Mouse (Mus musculus): ENCODE measurements around the gene Mgarp. TPM values are rescaled to one million over a fixed set of nuclear protein-coding genes. Genes with fewer than 3 reads are reported as not detected.

Mgarp gene
- polyA plus RNA-seq, 1 experiment from 2014 or later, result 14.2 TPM

DNA sequence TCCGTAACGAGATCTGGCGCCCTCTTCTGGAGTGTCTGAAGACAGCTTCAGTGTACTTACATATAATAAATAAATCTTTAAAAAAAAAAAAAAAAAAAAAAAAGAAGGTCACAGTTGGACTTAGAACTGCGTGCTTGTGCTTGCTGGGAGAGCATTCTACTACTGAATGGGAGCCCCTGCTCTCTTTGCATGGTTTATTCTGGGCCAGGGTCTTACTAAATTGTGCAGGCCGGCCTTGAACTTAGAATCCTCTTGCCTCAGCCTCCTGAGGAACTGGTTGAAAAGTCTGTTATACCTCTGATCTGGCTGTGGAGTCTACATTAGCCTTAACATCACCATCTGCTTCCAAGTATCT is 15.9 kb downstream of the Mgarp start:
- H3K4me2 ChIP-seq, result no peak overlapping the region
- ATAC-seq (replicated peaks; ENCODE audit: insufficient number of reproducible peaks, low FRiP score, low TSS enrichment), result no peak
- no peaks in the 10 kb centered on the region for H3K36me3 ChIP-seq (ENCODE audit: control insufficient read depth, insufficient read depth, low read length)
- H3K27me3 ChIP-seq (ENCODE audit: control insufficient read depth, insufficient read depth, low read length), result no peaks in the 10 kb centered on the region
- no peaks in the 10 kb centered on the region for H3K9me3 ChIP-seq (replicated peaks; ENCODE audit: control insufficient read depth, low read length)
- WGBS (ENCODE audit: insufficient replicate concordance), result 76% methylated on average over 2 of the region's 5 CpGs
- H3K4me1 ChIP-seq (ENCODE audit: control insufficient read depth, insufficient read depth, low read length), result no peaks in the 10 kb centered on the region
- no peak overlapping the region for H3K9ac ChIP-seq (ENCODE audit: low read depth, low read length)
- no peak overlapping the region for H3K4me3 ChIP-seq (ENCODE audit: low read depth, low read length)
- no peak overlapping the region for H3K27ac ChIP-seq (ENCODE audit: low read depth, low read length)

DNA sequence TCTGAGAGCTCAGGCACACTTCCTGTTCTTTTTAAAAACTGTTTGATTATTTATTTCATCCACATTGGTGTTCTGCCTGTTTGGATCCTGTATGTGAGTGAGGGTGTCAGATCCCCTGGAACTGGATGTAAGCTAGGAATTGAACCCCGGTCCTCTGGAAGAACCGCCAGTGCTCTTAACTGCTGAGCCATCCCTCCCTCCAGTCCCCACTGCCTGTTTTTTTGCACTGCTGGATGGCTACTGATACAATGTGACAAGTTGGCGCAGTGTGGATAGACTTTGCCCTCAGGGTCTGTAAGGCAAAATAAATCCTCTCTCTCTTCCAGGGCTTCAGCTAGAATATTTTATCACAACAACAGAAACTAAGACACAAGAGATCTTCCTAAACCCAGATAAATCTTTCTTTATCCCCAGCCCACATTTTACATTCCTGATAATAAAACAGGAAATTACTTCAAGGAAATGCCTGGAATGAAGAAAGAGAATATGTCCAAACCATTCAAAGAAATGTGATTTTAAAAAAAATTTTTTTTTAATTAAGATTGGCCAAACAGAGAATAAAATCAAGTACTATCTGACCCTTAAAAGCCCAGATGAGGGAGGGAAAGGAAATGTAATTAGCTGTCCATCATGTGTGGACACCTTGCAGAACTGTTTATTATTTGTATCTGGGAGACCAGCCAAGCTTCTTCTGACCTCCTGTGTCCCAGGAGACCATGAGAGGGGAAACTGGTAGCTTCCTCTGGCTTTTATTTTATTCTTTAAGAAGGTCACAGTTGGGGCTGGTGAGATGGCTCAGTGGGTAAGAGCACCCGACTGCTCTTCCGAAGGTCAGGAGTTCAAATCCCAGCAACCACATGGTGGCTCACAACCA is 16.5 kb downstream of the Mgarp start:
- no peaks in the 10 kb centered on the region for H3K9me3 ChIP-seq (replicated peaks; ENCODE audit: control insufficient read depth, low read length)
- H3K27ac ChIP-seq (ENCODE audit: low read depth, low read length), result no peak overlapping the region
- H3K4me1 ChIP-seq (ENCODE audit: control insufficient read depth, insufficient read depth, low read length), result no peaks in the 10 kb centered on the region
- no peak overlapping the region for H3K4me3 ChIP-seq (ENCODE audit: low read depth, low read length)
- H3K4me2 ChIP-seq, result no peak overlapping the region
- H3K9ac ChIP-seq (ENCODE audit: low read depth, low read length), result no peak overlapping the region
- ATAC-seq (replicated peaks; ENCODE audit: insufficient number of reproducible peaks, low FRiP score, low TSS enrichment), result no peak
- 76% methylated on average over 5 of the region's 5 CpGs for WGBS (ENCODE audit: insufficient replicate concordance)
- no peaks in the 10 kb centered on the region for H3K27me3 ChIP-seq (ENCODE audit: control insufficient read depth, insufficient read depth, low read length)
- no peaks in the 10 kb centered on the region for H3K36me3 ChIP-seq (ENCODE audit: control insufficient read depth, insufficient read depth, low read length)

DNA sequence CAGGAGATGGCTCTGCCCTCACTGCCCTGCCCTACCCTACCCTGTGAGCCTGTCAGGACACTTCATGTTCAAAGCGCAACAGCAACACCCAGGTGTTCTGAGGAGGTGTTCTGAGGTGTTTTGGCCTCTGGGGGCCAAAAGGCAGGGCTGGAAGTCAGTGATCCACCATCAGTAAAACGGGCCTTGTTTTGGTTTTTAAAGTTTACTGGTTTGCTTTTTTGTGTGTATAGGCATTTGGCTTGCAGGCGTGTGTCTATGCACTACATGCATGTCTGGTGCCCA is 17.9 kb downstream of the Mgarp start:
- 76% methylated on average over 3 of the region's 3 CpGs for WGBS (ENCODE audit: insufficient replicate concordance)
- no peaks in the 10 kb centered on the region for H3K9me3 ChIP-seq (replicated peaks; ENCODE audit: control insufficient read depth, low read length)
- no peaks in the 10 kb centered on the region for H3K27me3 ChIP-seq (ENCODE audit: control insufficient read depth, insufficient read depth, low read length)
- H3K36me3 ChIP-seq (ENCODE audit: control insufficient read depth, insufficient read depth, low read length), result no peaks in the 10 kb centered on the region
- H3K4me3 ChIP-seq (ENCODE audit: low read depth, low read length), result peak overlapping the region; percentile 41
- H3K27ac ChIP-seq (ENCODE audit: low read depth, low read length), result no peak overlapping the region
- no peak for ATAC-seq (replicated peaks; ENCODE audit: insufficient number of reproducible peaks, low FRiP score, low TSS enrichment)
- H3K4me2 ChIP-seq, result peak overlapping the region; percentile 66
- 0 out of 2 replicates have a peak overlapping the region, but pooled peaks have one; percentile 58 for H3K9ac ChIP-seq (ENCODE audit: low read depth, low read length)
- no peaks in the 10 kb centered on the region for H3K4me1 ChIP-seq (ENCODE audit: control insufficient read depth, insufficient read depth, low read length)

DNA sequence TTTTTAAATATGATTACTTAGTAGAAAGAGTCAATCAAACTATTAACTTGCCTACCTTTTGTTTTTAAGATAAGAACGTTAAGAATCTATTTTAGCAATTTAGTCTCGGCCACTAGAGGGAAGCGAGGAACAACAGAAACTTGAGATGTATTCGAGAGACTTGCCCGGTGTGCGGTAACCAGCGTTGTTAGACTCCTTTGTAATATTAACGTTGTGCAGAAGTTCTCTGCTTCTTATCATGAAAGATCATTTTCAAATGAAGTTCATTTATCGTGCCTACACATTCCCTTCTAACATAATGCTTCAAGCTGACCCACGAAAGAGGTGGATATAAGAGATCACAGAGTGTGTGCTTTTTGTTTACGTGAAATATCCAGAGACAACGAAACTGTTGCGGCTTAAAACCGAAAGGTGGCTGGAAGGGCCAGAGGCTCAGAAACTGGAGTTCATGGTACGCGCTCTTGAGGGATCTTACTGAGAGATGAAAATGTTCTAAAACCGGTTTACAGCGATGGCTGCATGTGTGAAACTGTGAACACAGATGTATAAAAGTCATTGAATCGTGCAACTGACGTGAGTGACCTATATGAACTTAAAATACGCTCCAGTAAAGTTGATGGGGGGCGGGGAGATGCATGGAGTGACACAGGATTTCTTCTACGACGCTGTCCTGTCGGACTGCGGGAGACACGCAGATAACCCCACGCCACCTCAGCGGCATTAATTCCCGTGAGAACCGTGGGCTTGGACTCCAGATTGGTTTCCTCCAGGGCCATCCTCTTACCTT is 18.5 kb downstream of the Mgarp start:
- H3K4me2 ChIP-seq, result peak overlapping the region; percentile 66
- H3K9me3 ChIP-seq (replicated peaks; ENCODE audit: control insufficient read depth, low read length), result no peaks in the 10 kb centered on the region
- 33% methylated on average over 31 of the region's 31 CpGs for WGBS (ENCODE audit: insufficient replicate concordance)
- H3K36me3 ChIP-seq (ENCODE audit: control insufficient read depth, insufficient read depth, low read length), result no peaks in the 10 kb centered on the region
- peak overlapping the region; percentile 58 for H3K9ac ChIP-seq (ENCODE audit: low read depth, low read length)
- no peak overlapping the region for H3K27ac ChIP-seq (ENCODE audit: low read depth, low read length)
- no peaks in the 10 kb centered on the region for H3K27me3 ChIP-seq (ENCODE audit: control insufficient read depth, insufficient read depth, low read length)
- ATAC-seq (replicated peaks; ENCODE audit: insufficient number of reproducible peaks, low FRiP score, low TSS enrichment), result no peak
- peak overlapping the region; percentile 41 for H3K4me3 ChIP-seq (ENCODE audit: low read depth, low read length)
- H3K4me1 ChIP-seq (ENCODE audit: control insufficient read depth, insufficient read depth, low read length), result no peaks in the 10 kb centered on the region

DNA sequence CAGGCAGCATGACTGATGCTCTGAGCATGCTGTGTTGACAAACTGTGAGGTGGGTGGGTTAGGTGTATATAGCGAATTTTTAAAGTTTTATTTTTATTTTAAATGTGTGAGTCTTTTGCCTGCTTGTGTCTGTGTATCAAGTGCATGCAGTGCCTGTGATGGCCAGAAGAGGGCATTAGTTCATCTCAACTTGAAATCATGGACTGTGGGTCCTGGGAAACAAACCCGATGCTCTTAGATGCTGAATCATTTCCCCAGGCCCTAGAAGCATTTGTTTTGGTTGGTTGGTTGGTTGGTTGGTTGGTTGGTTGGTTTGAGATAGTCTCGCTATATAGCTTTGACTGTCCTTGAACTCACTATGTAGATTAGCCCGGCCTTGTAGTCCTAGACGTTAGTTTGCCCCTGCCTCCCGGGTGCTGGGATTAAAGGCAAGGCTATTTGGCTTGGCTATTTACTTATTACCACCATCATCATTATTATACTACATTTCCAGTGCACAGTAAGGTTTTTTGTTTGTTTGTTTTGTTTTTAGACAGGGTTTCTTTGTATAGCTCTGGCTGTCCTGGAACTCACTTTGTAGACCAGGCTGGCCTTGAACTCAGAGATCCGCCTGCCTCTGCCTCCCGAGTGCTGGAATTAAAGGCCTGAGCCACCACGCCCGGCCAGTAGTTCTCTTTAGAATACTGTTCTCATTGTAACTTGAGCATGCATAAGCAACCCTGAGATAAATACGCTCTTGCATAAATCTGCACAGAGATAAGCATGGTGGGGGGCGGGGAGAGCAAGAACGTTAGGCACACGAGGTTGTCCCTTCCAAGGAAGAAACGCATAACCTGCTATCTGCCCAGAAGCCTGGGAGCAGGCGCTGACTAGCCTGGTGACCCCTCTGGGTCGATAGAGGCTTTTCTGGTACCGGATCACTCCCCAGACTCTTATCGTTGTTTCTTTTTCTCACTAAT is 21.0 kb downstream of the Mgarp start:
- H3K9me3 ChIP-seq (replicated peaks; ENCODE audit: control insufficient read depth, low read length), result no peaks in the 10 kb centered on the region
- no peak overlapping the region for H3K9ac ChIP-seq (ENCODE audit: low read depth, low read length)
- 73% methylated on average over 19 of the region's 19 CpGs for whole genome bisulfite sequencing (ENCODE audit: insufficient replicate concordance)
- no peak for ATAC-seq (replicated peaks; ENCODE audit: insufficient number of reproducible peaks, low FRiP score, low TSS enrichment)
- H3K27me3 ChIP-seq (ENCODE audit: control insufficient read depth, insufficient read depth, low read length), result no peaks in the 10 kb centered on the region
- H3K4me1 ChIP-seq (ENCODE audit: control insufficient read depth, insufficient read depth, low read length), result no peaks in the 10 kb centered on the region
- H3K4me2 ChIP-seq, result no peak overlapping the region
- H3K27ac ChIP-seq (ENCODE audit: low read depth, low read length), result no peak overlapping the region
- H3K36me3 ChIP-seq (ENCODE audit: control insufficient read depth, insufficient read depth, low read length), result no peaks in the 10 kb centered on the region
- no peak overlapping the region for H3K4me3 ChIP-seq (ENCODE audit: low read depth, low read length)

DNA sequence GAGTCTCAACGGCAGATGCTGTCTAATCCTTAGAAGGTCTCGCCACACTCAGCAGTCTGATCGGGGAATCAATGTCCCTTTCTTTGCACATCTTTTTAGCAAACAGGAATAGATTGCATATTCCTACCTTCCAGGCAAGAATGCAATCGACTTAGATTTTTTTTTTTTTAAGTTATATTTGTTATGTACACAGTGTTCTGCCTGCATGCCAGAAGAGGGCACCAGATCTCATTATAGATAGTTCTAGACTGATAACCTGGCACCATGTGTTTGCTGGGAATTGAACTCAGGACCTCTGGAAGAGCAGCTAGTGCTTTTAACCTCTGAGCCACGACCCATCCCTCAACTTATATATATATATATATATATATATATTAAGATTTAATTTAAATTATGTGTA is 23.0 kb downstream of the Mgarp start:
- WGBS (ENCODE audit: insufficient replicate concordance), result 70% methylated on average over 5 of the region's 5 CpGs
- Histone ChIP-seq H3K9me3 (replicated peaks; ENCODE audit: control insufficient read depth, low read length) (no peaks in the 10 kb centered on the region), H3K4me2 (no peak overlapping the region), H3K27ac (ENCODE audit: low read depth, low read length) (no peak overlapping the region), H3K36me3 (ENCODE audit: control insufficient read depth, insufficient read depth, low read length) (no peaks in the 10 kb centered on the region), H3K4me1 (ENCODE audit: control insufficient read depth, insufficient read depth, low read length) (no peaks in the 10 kb centered on the region), H3K9ac (ENCODE audit: low read depth, low read length) (no peak overlapping the region), H3K4me3 (ENCODE audit: low read depth, low read length) (no peak overlapping the region), H3K27me3 (ENCODE audit: control insufficient read depth, insufficient read depth, low read length) (no peaks in the 10 kb centered on the region)
- no peak for ATAC-seq (replicated peaks; ENCODE audit: insufficient number of reproducible peaks, low FRiP score, low TSS enrichment)

DNA sequence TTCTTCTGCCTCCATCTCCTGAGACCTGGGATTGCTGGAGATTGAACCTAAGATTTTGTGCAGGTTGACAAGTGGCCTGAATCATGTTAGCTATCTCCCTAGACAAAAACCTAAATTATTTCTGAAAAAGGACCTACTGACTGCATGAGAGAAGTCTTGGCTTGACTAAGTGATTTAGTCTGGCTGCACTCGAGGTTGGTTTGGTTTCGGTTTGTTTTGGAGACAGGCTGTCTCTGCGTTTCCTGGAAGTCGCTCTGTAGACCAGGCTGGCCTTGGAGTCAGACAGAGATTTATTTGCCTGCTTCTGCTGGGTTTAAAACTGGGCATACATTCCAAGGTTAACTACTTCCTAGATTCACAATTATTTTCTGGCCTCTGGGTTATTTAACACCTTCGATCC is 23.7 kb downstream of the Mgarp start:
- Histone ChIP-seq H3K9me3 (replicated peaks; ENCODE audit: control insufficient read depth, low read length) (no peaks in the 10 kb centered on the region), H3K27me3 (ENCODE audit: control insufficient read depth, insufficient read depth, low read length) (no peaks in the 10 kb centered on the region), H3K36me3 (ENCODE audit: control insufficient read depth, insufficient read depth, low read length) (no peaks in the 10 kb centered on the region), H3K4me1 (ENCODE audit: control insufficient read depth, insufficient read depth, low read length) (no peaks in the 10 kb centered on the region), H3K9ac (ENCODE audit: low read depth, low read length) (0 out of 2 replicates have a peak overlapping the region, but pooled peaks have one; percentile 8), H3K4me2 (no peak overlapping the region), H3K4me3 (ENCODE audit: low read depth, low read length) (no peak overlapping the region), H3K27ac (ENCODE audit: low read depth, low read length) (no peak overlapping the region)
- WGBS (ENCODE audit: insufficient replicate concordance), result 68% methylated on average over 5 of the region's 5 CpGs
- ATAC-seq (replicated peaks; ENCODE audit: insufficient number of reproducible peaks, low FRiP score, low TSS enrichment), result no peak

DNA sequence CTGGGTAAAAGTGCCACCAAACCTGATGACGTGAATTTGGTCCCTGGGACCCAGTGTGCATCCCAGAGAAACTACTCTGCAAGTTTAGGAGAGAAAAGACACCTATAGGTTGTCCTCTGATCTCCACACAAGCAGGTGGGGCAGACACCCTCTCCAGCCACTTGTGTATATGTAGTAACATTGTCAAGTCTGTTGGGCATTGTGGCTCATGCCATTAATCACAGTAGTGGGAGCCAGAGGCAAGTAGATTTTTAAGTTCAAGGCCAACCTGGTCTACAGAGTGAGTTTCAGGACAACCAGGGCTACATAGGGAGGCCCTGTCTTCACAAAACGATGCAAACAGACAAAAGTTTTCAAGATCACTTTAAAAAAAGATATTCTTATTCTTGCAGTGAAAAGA is 24.7 kb downstream of the Mgarp start:
- Histone ChIP-seq H3K9me3 (replicated peaks; ENCODE audit: control insufficient read depth, low read length) (no peaks in the 10 kb centered on the region), H3K4me2 (no peak overlapping the region)
- 76% methylated on average over 2 of the region's 2 CpGs for WGBS (ENCODE audit: insufficient replicate concordance)

More for the DNA sequence above, 24.7 kb downstream of the Mgarp start:
- Histone ChIP-seq H3K4me3 (ENCODE audit: low read depth, low read length) (no peak overlapping the region), H3K27me3 (ENCODE audit: control insufficient read depth, insufficient read depth, low read length) (no peaks in the 10 kb centered on the region), H3K36me3 (ENCODE audit: control insufficient read depth, insufficient read depth, low read length) (no peaks in the 10 kb centered on the region), H3K9ac (ENCODE audit: low read depth, low read length) (no peak overlapping the region), H3K4me1 (ENCODE audit: control insufficient read depth, insufficient read depth, low read length) (no peaks in the 10 kb centered on the region), H3K27ac (ENCODE audit: low read depth, low read length) (no peak overlapping the region)
- no peak for ATAC-seq (replicated peaks; ENCODE audit: insufficient number of reproducible peaks, low FRiP score, low TSS enrichment)

All from heart, embryonic 11.5 days (tissue).